Mouse (Mus musculus) layer of hippocampus, postnatal 10 days (tissue): ENCODE measurements around the gene Ccdc24. TPM values are rescaled to one million over a fixed set of nuclear protein-coding genes. Genes with fewer than 3 reads are reported as not detected.
A peak's percentile ranks its signal among the peaks of the same experiment; 100 is the strongest.

Experiments used
- DNase-seq, 2 experiments: peaks; one replicate each; pipeline ENCODE4 v3.0.0; 2021; ENCODE audit warnings: low spot score in 2 of 2
- long read RNA-seq: library from polyadenylated mRNA; stranded (forward); transcript quantifications from one replicate; pipeline ENCODE4 v2.0.0, GENCODE M21; 2023
- total RNA-seq, 2 experiments: library from RNA; stranded (reverse); gene quantifications; 2 replicates each; pipeline ENCODE4 v1.2.3; 2021

Gene Ccdc24
- total RNA-seq = 1 to 10 TPM; 1.8 to 2.0 TPM
- long read RNA-seq = 0 reads

- no peak for DNase-seq
These were observed at the start of gene Ccdc24 for GRCm38 (mm10) chr4:117872471-117872886. Gene Ccdc24, minus strand, starts transcription at chr4:117872557.

DNA sequence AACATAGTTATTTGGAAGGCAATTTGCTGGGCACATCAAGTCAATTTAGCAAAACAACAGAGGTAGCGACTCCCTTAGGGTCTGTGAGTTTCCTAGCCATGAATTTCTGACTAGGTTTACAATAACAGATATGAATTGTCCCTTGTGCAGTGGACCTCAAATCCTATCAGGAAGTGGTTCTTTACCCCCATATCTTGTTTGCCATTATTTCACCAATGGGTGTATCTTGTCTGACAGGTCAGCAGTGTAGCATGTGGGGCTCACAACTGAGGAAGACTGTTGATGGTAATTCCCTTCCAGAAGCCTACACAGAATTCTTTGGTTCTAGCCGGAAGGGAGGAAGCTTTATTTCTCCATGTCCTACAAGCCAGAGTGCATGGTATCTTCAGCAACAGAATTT is 49.0 kb upstream of the Ccdc24 start:
- DNase-seq = no peak

DNA sequence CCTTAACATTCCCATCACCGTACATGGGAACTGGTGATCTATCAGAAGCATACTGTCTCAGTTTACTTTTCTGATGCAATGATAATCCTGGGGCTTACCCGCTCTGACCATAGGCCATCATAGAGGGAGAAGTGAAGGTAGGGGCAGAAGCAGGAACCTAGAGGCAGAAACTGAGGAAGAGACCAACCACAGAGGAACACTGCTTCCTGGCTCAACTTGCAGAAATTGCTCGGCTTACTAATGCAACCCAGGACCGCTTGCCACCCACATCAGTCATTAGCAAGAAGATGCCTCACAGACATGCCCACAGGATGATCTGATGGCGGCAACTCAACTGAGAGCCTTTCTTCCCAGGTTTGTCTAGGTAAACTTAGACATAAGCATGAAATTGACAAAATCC is 46.4 kb upstream of the Ccdc24 start:
- no peak for DNase-seq

GRCm38 (mm10) chr4:117918261-117918660 is 45.9 kb upstream of the Ccdc24 start:
- DNase-seq = no peak

DNA sequence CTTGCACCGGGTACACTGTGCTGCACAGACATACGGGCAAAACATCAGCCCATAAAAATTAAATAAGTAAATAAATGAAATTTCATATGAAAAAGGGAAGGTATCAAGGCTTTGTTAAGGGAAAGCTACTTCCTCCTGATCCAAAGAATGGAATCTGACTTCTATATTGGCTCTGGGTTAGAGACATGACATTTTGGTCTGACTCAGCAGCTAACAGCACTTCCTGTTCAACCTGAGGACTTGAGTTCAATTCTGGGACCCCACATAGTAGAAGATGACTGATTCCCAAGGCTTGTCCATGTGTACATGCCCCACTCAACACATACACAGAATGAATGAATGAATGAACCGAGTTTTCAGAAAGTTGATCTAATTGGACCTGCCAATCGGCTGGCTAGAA is 45.5 kb upstream of the Ccdc24 start:
- DNase-seq = no peak

DNA sequence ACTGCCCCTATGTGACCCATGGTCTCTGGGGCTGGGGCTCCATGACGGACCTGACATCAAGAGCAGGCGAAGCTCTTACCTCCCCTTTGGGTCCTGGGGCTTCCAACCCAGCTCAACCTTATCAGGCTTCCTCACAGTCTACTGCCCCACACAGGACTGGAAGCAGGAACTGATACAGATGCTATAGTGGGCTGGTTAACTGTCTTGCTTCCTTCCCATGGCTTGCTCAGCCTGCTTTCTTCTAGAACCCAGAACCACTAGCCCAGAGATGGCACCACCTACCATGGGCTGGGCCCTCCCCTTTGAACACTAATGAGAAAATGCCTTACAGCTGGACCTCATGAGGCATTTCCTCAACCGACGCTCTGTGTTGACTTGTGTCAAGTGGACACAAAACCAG is 45.0 kb upstream of the Ccdc24 start:
- no peak for DNase-seq

- no peak for DNase-seq
These were observed 44.0 kb upstream of the Ccdc24 start for GRCm38 (mm10) chr4:117916386-117916785.

DNA sequence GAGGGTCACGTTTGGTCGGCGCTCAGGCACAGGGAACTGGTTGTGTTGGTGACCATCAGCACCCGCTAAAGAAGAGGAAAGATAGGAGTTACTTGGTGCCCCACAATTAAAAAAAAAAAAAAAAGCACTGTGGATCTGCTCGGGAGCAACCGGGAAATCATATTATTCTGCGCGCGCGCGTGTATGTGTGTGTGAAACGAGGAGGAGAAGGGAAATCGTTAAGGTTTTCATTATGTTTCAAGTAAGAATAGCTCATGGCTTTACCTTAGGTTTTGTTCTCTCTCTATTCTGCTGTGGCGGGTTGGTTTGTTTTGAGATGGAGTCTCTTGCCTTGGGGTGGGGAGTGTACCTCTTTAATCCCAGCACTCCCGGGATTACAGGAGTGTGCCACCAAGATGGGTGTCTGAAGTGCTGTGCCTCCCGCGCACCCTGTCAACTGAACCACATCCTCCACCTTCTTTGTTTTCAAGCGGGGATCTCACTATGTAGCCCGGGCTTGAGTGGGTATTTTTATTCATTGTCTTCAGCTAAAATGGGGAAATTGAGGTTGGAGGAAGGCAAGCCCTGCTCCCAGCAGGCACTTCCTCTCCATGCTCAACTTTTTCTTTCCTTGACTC is 43.2 kb upstream of the Ccdc24 start:
- DNase-seq = no peak

- peak; percentile 92 to 96 for DNase-seq
These were observed 42.5 kb upstream of the Ccdc24 start, which contains the start of gene Ipo13 for GRCm38 (mm10) chr4:117914591-117915442. Gene Ipo13, minus strand, starts transcription at chr4:117914999.

DNA sequence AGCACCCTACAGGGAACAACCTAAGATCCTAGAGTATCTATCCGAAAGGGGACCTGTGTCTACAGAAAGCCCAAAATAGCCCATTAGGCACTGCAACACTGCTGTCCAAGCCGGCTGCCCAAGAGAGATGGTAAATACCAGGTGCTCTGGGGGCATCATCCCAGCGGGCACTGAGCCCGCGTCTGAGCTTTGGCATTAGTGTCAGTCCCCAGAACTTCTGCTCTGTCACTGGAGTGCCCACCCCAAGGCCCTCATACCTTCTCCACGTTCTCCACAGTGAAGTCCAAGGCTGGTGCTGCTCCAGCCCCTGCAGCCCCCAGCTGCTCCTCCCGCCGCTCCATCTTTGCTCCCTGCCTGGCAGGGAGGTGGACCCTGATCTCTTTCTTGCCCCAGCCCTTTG is 41.7 kb upstream of the Ccdc24 start:
- no peak for DNase-seq

DNA sequence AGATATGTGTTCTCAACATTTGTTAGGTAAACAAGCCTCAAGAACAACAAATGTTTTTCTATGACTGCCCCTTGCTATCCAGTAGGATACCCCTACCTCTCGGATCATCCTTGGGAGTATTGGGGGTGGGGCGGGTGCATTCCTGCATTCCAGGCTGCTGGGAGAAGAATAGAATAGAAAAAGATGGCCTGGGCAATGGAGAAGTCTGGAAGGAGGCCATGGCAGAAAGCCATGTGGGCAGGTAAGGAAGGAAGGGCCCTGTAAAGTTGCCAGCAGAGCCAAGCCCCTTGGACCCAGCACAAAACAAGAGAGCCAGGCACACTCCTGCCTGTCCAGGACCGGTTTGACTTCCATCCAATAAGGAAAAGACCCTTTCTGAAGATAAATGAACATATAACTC is 41.1 kb upstream of the Ccdc24 start:
- peak in 1 of 2 experiments; percentile 46 for DNase-seq

DNA sequence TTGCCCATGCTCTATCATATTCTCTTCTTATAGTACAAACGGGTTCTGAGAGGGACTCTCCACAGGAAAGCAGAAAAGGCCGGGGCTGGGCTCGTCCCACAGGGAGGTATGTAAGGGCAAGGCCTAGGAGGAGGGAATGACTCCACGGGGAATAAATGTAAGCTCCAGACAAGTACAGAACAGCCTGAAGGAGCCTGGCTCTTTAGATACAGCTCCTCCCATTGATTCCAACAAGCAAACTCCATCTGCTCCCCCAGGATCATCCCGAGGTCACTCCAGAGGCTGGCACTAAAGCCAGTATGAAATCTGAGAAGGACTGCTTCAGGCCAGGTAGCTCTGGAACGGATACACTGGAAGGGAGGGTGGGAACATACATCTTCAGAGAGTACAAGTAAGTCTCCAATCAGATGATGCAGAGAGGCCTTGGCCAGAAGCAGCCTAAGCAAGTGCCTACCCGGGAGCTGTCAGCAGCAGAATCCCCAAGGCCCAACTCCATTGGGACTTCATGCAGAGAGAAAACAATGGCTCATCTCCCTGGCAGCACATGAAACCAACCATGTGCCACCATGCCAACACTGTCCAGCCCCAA is 40.4 kb upstream of the Ccdc24 start:
- DNase-seq = no peak

- DNase-seq = no peak
These were observed 39.8 kb upstream of the Ccdc24 start for GRCm38 (mm10) chr4:117912131-117912561.

DNA sequence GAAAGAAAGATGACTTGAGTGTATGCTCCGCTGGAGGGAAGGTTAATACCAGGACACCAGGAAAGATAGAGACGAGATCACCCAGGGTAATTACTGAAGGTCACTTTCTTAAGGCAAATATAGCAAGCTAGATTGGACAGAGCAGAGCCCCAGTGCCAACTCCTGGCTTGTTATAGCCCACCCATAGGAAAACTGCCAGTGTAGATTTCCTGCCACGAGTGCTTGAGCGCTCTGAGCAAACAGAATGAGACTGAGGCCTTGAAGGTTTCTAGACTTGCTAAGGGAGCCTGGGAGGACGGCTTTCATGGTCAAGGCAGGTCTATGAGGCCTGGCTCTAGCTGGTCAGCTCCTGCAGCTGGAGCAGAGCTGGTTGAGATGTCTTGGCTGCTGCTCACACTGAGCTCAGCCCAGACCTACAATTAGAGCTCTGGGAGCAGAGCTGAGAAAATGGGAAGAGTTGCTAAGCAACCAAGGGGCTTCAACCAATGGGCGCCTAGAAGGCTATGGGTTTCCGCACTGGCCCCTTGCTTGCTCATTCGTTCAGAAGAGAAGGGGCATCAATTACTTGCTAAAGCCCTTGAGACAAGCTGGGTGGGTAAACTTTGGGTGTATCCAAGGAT is 36.6 kb upstream of the Ccdc24 start:
- DNase-seq = no peak

GRCm38 (mm10) chr4:117906196-117906595 is 33.8 kb upstream of the Ccdc24 start:
- DNase-seq = no peak

DNA sequence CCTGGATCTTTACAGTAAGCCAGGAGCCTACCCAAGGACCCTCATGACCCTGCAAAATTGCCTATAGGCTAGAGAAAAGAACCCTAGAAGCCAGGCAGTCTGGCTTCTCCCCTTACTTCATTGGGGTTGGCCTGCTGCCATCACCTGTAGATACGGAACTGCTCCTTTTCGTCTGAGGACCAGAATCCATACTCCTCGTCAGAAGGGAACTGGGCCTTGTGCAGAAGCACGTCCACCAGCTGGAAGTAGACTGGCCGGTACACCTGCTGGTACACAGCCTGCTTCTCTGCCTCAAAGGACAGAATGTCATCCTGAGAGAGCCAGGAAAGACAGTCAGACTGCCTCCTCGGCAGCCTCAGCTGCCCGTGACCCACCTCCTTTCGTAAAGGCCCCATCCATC is 32.4 kb upstream of the Ccdc24 start:
- no peak for DNase-seq

DNA sequence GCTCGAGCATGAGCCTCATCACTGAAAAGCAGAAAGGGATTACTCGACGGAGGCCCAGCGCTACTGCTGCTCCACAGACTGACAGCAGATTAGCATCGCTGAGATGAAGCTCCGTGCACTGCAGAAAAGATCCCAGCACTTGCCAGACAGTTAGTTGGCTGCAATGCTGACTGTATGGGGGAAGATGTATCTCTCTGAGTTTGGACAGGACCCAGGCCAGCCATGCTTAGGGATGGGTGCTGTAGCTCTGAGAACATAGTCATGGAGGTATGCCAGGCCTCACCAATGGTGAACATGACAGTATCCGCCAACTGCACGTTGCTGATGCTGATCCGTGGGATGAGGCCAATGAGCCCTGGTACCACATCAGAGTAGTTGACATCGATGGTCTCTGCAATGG is 31.7 kb upstream of the Ccdc24 start:
- no peak for DNase-seq

DNA sequence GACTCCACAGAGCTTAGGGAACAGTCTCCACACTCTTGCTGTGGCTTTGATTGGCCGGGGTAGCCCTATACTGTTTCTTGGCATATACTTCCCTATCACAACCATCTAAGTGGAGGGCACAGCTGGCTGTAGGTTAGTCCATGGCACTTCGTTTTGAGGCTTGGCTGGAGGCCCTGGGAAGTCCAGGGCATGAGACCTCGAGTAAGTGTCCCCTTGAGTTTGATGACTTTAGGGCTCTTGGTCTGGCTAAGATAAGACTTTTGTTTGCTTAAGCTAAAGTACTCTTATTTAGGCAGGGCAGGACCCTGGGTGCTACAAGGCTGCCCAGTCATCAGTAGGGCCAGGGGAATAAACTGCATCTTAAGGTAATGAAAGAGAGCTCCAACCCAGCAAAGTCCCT is 25.8 kb upstream of the Ccdc24 start:
- no peak for DNase-seq

GRCm38 (mm10) chr4:117896031-117896430 is 23.7 kb upstream of the Ccdc24 start:
- no peak for DNase-seq

- DNase-seq = no peak
These were observed 23.0 kb upstream of the Ccdc24 start for GRCm38 (mm10) chr4:117895339-117895738.

DNA sequence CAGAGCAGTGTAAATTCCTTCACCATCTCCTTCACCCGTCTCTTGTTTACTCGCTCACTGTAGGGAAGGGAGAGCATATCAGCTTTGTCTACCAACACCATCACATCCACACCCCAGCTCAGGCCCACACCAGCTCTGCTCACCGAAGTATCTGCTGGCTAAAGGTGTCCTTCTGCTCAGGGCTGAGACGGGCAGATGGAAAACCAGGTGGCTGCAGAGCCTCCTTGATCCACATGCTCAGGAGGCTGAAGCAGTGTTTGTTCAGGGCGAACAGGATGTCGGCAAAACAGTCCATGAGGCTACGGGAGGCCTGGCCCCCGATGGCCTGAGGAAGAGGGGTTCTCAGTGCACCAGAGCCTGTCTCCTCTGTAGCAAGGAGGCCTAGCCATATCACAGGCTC is 22.2 kb upstream of the Ccdc24 start:
- no peak for DNase-seq

- DNase-seq = no peak
These were observed 21.0 kb upstream of the Ccdc24 start for GRCm38 (mm10) chr4:117893376-117893775.
